Mouse (Mus musculus) thymus, adult 18-20 months (tissue): ENCODE data around the gene Slc5a3.
"Not testable (repeated sequence)": the region's sequence is repeated elsewhere in the genome, so short reads cannot be mapped to it uniquely, and the experiment has no call there.

ENCODE experiments used
- DNase-seq, 2 experiments: peaks; one replicate each; pipeline ENCODE4 v3.0.0; 2022; ENCODE audit warnings: mixed read lengths in 2 of 2

The Slc5a3 gene

GRCm38 (mm10) chr16:92064801-92065200 is 6.7 kb downstream of the Slc5a3 start:
- DNase-seq = no peak

GRCm38 (mm10) chr16:92070338-92070737 is 12.2 kb downstream of the Slc5a3 start:
- no peak for DNase-seq

- DNase-seq = no peak
Observed at GRCm38 (mm10) chr16:92076797-92077196, 18.7 kb downstream of the Slc5a3 start.

- DNase-seq = no peak
Observed at GRCm38 (mm10) chr16:92083771-92084453, 25.8 kb downstream of the Slc5a3 start.

- DNase-seq = no peak
Observed at GRCm38 (mm10) chr16:92089225-92089624, 31.1 kb downstream of the Slc5a3 start.

- DNase-seq = no peak
Observed at GRCm38 (mm10) chr16:92091876-92092275, 33.8 kb downstream of the Slc5a3 start.

GRCm38 (mm10) chr16:92098351-92099051 is 40.4 kb downstream of the Slc5a3 start:
- DNase-seq = no peak

- DNase-seq = no peak
Observed at GRCm38 (mm10) chr16:92099598-92099997, 41.5 kb downstream of the Slc5a3 start.

- no peak for DNase-seq
Observed at GRCm38 (mm10) chr16:92100111-92100510, 42.0 kb downstream of the Slc5a3 start.

- no peak for DNase-seq
Observed at GRCm38 (mm10) chr16:92102115-92102514, 44.0 kb downstream of the Slc5a3 start.

- not testable (repeated sequence) for DNase-seq
Observed at GRCm38 (mm10) chr16:92102931-92103330, 44.8 kb downstream of the Slc5a3 start.

GRCm38 (mm10) chr16:92103572-92104331 is 45.6 kb downstream of the Slc5a3 start:
- DNase-seq = no peak

GRCm38 (mm10) chr16:92104332-92104590 is 46.1 kb downstream of the Slc5a3 start:
- DNase-seq = no peak

GRCm38 (mm10) chr16:92104951-92105350 is 46.8 kb downstream of the Slc5a3 start:
- DNase-seq = no peak

GRCm38 (mm10) chr16:92105631-92106030 is 47.5 kb downstream of the Slc5a3 start:
- DNase-seq = no peak

- no peak for DNase-seq
Observed at GRCm38 (mm10) chr16:92107346-92107745, 49.2 kb downstream of the Slc5a3 start.

- DNase-seq = no peak
Observed at GRCm38 (mm10) chr16:92114706-92115241, 56.7 kb downstream of the Slc5a3 start.

GRCm38 (mm10) chr16:92115611-92116421 is 57.7 kb downstream of the Slc5a3 start:
- DNase-seq = no peak

GRCm38 (mm10) chr16:92117337-92118209 is 59.5 kb downstream of the Slc5a3 start:
- no peak for DNase-seq

- no peak for DNase-seq
Observed at GRCm38 (mm10) chr16:92119013-92119515, 60.9 kb downstream of the Slc5a3 start.

GRCm38 (mm10) chr16:92120899-92121531 is 62.9 kb downstream of the Slc5a3 start:
- no peak for DNase-seq
